Mouse (Mus musculus) embryo, embryonic 10 days (tissue): ENCODE results near the gene 2310079G19Rik.

ENCODE experiments used
- DNase-seq: peaks from one replicate; pipeline ENCODE4 v3.0.0-alpha.2; 2015; ENCODE audit warnings: low spot score

2310079G19Rik gene

DNA sequence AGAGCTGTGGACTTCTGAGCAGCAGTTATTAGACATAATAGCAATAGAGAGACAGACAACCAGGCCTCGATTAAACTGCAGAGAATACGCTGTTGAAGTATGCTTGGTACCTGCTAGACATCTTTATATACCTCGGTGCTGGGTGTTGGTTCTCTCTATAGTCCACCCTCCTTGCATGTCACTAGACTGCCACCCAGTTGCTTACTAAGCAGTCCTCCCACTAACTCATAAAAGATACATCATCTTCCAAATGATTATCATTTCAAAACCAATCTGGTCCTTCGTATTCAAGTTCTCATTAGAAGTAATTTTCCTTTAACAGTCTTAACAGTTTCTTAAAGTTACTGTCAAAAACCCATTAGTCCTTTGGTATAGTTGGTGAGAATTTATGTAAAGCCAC is at the start of gene 2310079G19Rik:
Gene 2310079G19Rik (minus strand): TSS at position 101 of the 400 bp plus-strand sequence.
- no peak for DNase-seq

DNA sequence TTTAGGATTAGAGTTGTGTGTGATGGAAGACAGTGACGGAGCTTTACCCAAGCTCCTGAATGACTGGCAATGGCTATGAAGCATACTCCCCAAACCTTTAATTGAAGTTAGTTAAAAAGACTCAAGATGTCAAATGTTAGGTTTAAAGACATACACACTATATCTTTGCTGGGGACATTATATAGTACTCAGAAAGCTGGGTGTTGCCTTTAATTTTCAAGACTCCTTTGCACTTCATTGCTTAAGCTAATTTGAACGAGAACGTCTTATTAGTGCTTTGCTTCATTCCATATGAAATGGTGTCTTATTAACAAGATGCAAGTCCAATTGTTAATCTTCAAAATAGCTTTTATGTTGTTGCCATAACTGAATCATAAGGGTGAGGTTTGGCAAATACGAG is 44.1 kb upstream of the 2310079G19Rik start, which contains the start of gene Krtap27-1:
Gene Krtap27-1 (minus strand): TSS at position 101 of the 400 bp plus-strand sequence.
- DNase-seq: no peak

DNA sequence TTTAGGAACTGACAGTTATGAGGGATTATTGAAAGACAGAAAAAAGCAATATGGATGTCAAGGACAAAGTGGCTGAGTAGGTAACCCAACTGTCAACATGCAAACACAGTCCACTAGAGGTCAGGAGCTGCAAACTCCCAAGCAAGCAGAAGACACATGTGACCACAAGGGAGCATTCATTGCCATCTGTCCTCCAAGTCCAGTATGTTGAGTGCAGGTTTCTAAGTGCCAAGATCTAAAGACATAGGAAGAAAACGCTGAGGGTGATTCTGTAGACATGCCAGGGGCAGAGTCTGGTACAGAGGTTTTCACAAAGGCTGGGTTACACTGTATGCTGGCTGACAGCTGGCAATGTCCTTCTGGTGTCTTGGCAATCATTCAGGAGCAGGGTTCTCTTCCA is 30.0 kb upstream of the 2310079G19Rik start:
- DNase-seq: peak; percentile 14

DNA sequence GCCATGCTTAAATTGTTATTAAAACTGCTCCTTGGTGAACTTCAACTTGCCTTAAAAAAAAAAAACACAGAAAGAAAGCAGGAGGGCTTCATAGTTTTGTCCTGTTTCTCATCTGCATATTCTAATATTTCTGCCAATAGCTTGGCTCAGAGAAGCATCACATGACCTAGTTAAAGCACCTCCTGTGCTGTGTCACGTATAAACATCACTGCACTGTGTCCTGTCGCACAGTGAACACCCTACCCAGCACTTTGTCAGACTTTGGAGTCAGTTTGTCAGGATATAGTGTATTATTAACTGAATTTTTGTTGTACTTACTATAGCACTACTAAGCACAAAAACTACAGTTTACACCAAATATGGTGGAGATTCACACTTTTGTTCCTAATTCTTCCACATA is 24.5 kb upstream of the 2310079G19Rik start:
- DNase-seq: no peak

DNA sequence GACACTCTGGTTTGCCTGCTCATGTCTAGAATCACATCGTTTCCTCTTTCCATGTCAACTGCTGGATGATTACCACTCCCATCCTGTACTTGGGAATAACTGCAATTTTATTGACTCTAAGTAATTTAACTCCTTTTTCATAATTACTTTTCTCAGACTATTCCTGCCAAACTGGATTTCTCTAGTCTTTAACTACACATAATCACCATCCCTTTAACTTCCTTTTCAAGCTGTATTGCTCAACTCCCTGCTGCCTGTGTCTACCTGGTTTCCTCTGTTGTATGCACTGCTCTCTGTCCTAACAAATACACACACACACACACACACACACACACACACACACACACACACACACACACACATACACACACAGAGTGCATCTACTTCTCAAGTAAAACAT is 23.6 kb upstream of the 2310079G19Rik start:
- no peak for DNase-seq

DNA sequence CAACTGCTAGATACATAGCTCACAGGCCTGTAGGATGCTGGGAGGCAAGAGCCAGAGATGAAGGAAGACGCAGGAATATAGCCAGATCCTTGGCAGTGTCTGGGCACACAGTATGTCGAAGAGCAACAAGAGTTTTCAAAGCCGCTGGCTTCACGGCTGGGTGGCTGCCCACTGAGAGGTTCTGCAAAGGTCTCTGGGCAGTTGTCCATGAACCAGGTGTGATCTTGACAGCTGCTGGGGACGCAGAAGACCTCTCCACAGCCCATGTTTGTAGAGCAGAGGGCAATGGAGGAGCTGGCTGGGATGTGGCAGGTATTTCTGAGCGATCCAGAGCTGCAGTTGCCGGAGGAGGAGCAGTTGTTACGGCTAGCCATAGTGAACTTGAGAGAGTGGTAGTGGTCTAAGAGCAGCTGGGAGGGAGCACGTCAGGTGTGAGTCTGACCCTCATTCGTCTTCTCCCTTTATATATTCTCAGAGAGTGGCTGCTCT is 19.9 kb upstream of the 2310079G19Rik start, which contains the start of gene Krtap26-1:
Gene Krtap26-1 (minus strand): TSS at position 439 of the 489 bp plus-strand sequence.
- DNase-seq: no peak

DNA sequence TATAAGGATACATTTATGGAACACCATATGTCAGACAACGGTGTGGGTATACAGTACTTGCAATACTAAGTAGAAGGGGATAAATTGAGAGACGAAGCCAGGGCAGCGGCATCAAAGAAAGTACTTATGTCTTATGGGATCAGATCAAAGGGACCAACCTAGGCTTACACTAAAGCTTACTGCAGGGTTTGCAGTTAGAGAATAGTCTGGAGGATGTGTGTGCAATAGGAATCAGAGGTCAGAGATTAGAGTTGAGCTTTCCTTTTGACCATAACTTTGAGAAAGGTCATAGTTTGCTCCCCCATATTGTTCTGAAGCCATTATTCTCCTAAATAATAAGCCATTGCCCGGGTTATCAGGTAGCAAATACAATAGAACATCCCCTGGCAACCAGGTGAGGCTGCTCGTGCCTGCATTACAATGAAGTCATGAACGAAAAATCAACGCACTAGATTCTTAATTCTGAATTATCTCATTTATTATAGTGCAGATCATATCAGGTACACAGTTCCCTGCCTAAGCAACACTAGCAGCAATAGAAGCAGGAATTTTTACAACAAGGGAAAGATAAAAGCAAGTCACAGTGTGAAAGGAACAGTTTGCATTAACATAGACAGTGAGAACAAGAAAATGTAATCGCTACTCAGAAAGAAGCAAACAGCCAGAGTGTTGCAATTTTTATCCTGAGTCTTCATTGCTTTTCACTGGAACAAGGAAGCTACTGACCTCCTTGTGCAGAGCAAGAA is 19.1 kb upstream of the 2310079G19Rik start:
- DNase-seq: no peak

DNA sequence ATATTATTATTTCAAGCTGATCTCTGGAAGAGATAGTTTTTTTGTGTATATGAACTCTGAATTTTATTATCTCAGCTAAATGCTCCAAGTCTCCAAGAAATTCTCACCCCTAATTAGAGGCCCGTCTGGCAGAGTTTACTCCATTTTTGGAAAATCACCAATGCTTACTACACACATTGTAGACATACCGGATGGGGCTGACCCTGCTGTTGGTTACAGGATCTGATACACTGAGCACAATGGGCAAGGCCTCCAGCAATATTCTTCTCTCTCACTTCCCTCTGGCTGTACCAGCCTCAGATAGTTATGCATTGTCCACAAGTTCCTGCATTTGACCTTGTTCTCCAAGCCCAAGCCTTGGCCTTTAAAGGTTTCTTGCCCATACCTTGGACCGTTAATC is 12.6 kb upstream of the 2310079G19Rik start:
- no peak for DNase-seq

DNA sequence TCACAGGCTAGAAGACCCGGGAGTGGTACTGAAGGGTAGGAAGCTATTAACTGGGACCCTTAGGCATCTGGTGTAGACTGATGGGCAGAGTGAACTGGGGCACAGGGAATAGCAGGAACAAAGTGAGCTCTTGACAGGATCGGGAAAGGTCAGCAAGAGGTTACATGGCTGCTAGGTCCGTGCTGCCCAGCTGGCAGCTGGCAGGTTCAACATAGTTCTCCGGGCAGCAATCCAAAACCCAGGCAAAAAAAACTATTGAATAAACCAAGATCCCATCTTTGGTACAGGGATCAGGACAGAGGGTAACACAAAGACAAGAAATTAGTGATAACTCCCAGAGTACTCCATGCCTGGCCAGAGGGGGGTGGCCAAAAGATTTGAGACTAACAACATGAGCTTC is 7.7 kb upstream of the 2310079G19Rik start:
- peak; percentile 11 for DNase-seq

DNA sequence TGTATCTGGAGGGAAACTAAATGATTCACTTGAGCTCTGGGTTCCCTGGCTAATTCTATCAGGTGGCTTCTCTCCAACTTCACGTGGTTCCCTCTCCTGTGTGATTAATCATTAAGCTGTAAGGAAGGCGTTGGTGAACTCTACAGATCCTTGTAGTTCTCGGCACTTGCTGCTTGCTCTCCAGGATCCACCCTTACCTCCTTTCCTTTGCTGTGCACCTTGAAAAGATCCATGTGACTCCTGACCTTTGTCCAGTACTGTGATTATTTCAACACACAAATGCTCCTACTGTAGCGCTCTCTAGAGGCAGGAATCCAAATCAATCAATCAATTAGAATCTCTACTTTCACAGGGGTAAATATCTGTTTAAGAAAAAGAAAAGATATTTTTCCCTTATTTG is 4.0 kb upstream of the 2310079G19Rik start:
- no peak for DNase-seq

DNA sequence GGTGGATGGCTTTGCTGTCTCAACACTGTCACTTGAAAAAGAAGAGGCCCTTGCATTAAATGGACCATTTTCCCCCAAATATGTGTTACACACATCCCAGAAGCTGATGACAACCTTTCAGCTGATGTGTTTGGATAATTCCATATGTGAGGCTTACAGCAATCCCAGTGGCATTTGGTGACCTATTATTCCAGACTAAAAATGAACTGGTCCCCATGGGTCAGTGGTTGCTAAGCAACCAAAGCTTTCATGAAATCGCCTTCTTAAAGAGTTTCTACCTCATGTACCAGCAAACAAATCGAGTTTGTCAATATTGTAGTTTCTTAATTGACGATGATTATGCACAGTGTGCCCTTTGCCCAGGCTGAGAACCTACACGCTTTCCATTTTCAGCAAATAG is 14.8 kb downstream of the 2310079G19Rik start:
- DNase-seq: no peak

DNA sequence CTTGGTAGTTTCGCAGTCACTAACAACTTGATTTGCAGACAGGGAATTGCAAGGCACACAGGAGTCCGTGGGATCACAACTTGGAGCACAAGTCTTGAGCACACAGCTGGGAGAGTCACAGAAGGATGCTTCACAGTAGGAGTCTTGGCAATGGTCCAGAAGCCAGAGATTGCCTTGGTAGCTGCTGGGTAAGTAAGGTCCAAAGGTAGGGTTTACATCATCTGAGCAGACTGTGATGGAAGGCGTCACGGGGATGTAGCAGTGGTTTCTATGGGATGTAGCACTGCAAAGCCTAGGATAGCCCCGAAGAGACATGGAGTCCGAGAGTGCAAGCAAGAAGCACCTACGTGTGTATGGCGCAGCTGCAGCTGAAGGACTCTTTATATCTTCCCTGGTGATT is 15.5 kb downstream of the 2310079G19Rik start, which contains the start of gene Krtap24-1:
Gene Krtap24-1 (minus strand): TSS at position 358 of the 400 bp plus-strand sequence.
- no peak for DNase-seq

DNA sequence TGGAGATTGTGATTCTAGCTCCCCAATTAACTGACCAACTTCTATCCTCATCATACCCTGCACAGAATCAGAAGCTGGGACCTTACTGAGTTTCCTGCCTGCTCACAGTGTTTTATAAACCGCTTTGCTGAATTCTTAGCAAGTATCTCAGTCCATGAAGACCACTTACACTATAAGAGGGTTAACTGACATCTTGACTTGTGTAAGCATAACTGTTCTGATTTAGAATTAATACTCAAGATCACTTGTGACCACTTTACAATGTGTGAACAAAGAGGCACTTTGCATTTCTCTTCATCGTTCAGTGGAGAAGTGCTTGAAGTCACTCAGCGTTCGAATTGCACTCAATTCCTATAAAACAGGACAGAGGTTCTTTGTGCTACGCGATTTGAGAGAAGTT is 22.9 kb downstream of the 2310079G19Rik start:
- no peak for DNase-seq

DNA sequence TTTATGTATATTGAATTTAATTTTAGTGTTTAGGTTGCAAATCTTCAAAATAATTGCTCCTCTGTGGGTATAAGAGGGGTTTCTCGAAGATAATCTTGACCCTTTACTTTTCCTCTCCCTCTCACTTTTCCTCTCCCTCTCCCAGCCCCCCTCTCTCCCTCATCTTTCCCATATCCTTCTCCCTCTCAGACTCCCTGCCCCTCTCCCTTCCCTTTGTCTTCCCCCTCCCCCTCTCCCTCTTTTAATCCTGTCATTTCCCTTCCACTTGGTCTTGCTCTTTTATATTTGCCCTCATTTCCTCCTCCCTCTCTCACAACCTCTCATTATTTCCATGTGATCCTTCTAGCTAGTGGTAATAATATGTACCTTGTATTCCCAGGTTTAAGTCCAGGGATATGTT is 25.0 kb downstream of the 2310079G19Rik start:
- DNase-seq: no peak

DNA sequence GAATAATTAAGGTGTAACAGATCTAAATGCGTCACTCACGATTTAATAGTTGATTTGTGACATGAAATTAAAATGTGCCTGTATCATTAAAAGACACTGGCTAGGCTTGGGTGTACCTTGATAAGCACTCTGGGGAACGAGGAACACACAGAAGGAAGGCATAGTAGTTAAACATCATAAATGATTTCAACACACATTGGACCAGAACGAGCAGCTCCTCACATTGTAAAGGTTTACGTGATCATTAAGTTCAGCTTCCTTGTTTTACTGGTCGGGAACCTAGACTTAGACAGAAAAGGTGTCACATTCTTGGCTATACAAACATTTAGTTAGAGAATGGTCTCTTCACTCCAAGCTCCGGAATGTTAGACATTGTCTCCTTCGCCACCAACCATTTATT is 27.2 kb downstream of the 2310079G19Rik start:
- no peak for DNase-seq

DNA sequence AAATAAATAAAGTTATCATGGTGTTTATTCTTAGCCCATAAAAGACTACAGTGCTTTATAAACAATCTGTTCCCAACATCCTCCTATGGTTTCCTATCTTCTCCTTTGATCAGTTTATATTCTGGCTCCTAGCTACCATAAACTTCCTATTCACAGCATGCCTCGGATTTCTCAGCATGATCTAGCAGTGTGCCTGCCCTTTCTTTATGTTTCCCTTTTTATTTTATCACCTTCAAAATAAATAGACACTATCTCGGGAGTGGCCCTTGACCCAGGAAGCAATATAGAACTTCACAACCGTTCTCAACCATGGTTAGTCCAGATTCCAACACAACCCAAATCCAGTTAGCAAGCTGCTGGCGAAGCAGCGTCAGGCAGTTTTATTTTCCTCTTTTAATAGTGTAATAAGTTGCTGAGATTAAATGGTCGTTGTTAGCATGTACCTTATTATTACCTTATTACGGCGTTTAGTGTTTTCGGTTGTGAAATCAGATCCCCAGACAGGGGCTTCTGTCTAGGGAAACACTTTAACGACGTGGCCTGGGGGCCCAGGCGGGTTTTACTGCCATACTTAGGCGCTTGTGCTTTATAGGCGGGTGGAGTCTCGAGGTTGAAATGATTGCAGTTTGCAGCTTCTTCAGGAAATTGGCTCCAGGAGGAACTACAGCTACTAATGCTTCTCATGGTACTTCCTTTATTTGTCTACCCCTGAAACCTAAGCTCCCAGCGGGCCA is 27.8 kb downstream of the 2310079G19Rik start:
- DNase-seq: peak; percentile 11

DNA sequence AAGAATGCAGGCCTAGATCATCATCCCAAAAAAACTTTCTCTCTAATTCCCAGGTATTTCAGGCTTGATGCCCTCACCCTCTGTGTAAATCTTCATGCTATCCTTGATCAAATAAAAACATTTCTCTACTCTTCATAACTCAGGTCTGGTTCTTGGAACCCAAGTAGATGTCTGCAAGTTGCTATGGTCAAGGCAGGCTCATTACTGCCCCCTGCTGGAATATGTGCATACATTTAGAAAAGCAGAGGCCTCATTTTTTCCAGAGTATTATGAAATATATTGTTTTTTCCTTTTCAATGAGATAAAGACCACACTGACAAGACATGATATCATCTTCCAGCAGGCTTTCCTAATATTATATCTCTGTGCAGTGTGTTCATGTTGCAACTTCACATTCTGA is 34.7 kb downstream of the 2310079G19Rik start:
- peak; percentile 40 for DNase-seq

DNA sequence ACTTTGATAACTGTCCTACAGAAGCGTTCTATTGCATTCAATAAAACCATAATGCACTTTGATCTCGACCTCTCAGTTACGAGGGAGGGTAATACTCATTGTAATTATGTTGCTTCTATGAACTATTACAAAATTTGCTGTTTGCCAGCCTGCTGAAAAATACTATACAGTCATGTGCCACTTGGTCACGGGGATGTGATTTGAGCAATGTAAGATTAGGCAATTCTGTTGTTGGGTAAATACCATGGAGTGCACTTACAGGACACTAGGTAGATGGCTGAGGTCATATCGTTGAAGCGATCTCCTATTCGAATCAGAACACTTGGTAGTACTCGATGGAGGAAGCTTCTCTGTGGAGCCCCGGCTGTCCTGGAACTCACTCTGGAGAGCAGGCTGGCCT is 44.1 kb downstream of the 2310079G19Rik start:
- no peak for DNase-seq
